Mouse (Mus musculus): Measurements from ENCODE around the gene Chrdl1.

The Chrdl1 gene

GRCm38 (mm10) chrX:143393791-143394369 lies at the start of gene Chrdl1:
Gene Chrdl1 (minus strand): TSS chrX:143394262.
- peak; percentile 30 for DNase-seq (ENCODE audit: low read depth, low spot score)

- DNase-seq (ENCODE audit: low read depth, low spot score): no peak
Measured at GRCm38 (mm10) chrX:143442638-143443037, 48.6 kb upstream of the Chrdl1 start.

GRCm38 (mm10) chrX:143404601-143405000 lies 10.5 kb upstream of the Chrdl1 start:
- no peak for DNase-seq (ENCODE audit: low read depth, low spot score)

GRCm38 (mm10) chrX:143366256-143366959 lies 27.7 kb downstream of the Chrdl1 start:
- DNase-seq (ENCODE audit: low read depth, low spot score): no peak

GRCm38 (mm10) chrX:143347227-143347626 lies 46.8 kb downstream of the Chrdl1 start:
- DNase-seq (ENCODE audit: low read depth, low spot score): no peak

GRCm38 (mm10) chrX:143346739-143347138 lies 47.3 kb downstream of the Chrdl1 start:
- DNase-seq (ENCODE audit: low read depth, low spot score): no peak

- DNase-seq (ENCODE audit: low read depth, low spot score): peak; percentile 28
Measured at GRCm38 (mm10) chrX:143344509-143345495, 49.3 kb downstream of the Chrdl1 start.

- DNase-seq (ENCODE audit: low read depth, low spot score): no peak
Measured at GRCm38 (mm10) chrX:143338156-143338555, 55.9 kb downstream of the Chrdl1 start.

GRCm38 (mm10) chrX:143337561-143337960 lies 56.5 kb downstream of the Chrdl1 start:
- DNase-seq (ENCODE audit: low read depth, low spot score): no peak

- DNase-seq (ENCODE audit: low read depth, low spot score): no peak
Measured at GRCm38 (mm10) chrX:143336661-143337060, 57.4 kb downstream of the Chrdl1 start.

GRCm38 (mm10) chrX:143335846-143336245 lies 58.2 kb downstream of the Chrdl1 start:
- DNase-seq (ENCODE audit: low read depth, low spot score): no peak

- no peak for DNase-seq (ENCODE audit: low read depth, low spot score)
Measured at GRCm38 (mm10) chrX:143313166-143313565, 80.9 kb downstream of the Chrdl1 start.

- DNase-seq (ENCODE audit: low read depth, low spot score): no peak
Measured at GRCm38 (mm10) chrX:143294726-143295125, 99.3 kb downstream of the Chrdl1 start.

GRCm38 (mm10) chrX:143275202-143275601 lies 118.9 kb downstream of the Chrdl1 start:
- no peak for DNase-seq (ENCODE audit: low read depth, low spot score)

- DNase-seq (ENCODE audit: low read depth, low spot score): no peak
Measured at GRCm38 (mm10) chrX:143250709-143251108, 143.4 kb downstream of the Chrdl1 start.
